Mouse (Mus musculus): ENCODE results near the gene Plekha7. TPM values are rescaled to one million over a fixed set of nuclear protein-coding genes. Genes with fewer than 3 reads are reported as not detected.

The Plekha7 gene
- polyA plus RNA-seq, 1 experiment, result 24.4 TPM

GRCm38 (mm10) chr7:116307099-116307870 is 891 bp downstream of the Plekha7 start:
- DNase-seq, result peak; percentile 8
- 1% methylated on average over 63 of the region's 63 CpGs for WGBS
- Histone ChIP-seq H3K4me3 (ENCODE audit: control insufficient read depth, insufficient read depth, low read length) (peak overlapping the region; percentile 98), H3K27me3 (ENCODE audit: control insufficient read depth, insufficient read depth, low read length) (peaks cover 6% of the 10 kb centered on the region; the same call in 1 of the 2 replicates), H3K36me3 (ENCODE audit: control insufficient read depth, insufficient read depth, low read length) (no peaks in the 10 kb centered on the region), H3K4me1 (replicated peaks; ENCODE audit: control insufficient read depth, insufficient read depth, low read length) (peaks cover 20% of the 10 kb centered on the region), H3K27ac (ENCODE audit: control insufficient read depth, insufficient read depth, low read length) (no peak overlapping the region)
- TF ChIP-seq CTCF (IDR thresholded peaks at IDR 0.05; ENCODE audit: borderline replicate concordance, control insufficient read depth, extremely low read depth, insufficient read depth, low read length, poor library complexity) (no peak), POLR2A (IDR thresholded peaks at IDR 0.05; ENCODE audit: control insufficient read depth, extremely low read depth, insufficient read depth, low read length, poor library complexity) (no peak)

GRCm38 (mm10) chr7:116306601-116307000 is 1.6 kb downstream of the Plekha7 start:
- H3K36me3 ChIP-seq (ENCODE audit: control insufficient read depth, insufficient read depth, low read length), result no peaks in the 10 kb centered on the region
- H3K27ac ChIP-seq (ENCODE audit: control insufficient read depth, insufficient read depth, low read length), result no peak overlapping the region
- TF ChIP-seq POLR2A (IDR thresholded peaks at IDR 0.05; ENCODE audit: control insufficient read depth, extremely low read depth, insufficient read depth, low read length, poor library complexity) (no peak), CTCF (IDR thresholded peaks at IDR 0.05; ENCODE audit: borderline replicate concordance, control insufficient read depth, extremely low read depth, insufficient read depth, low read length, poor library complexity) (no peak)
- peaks cover 20% of the 10 kb centered on the region for H3K4me1 ChIP-seq (replicated peaks; ENCODE audit: control insufficient read depth, insufficient read depth, low read length)
- no peak overlapping the region for H3K4me3 ChIP-seq (ENCODE audit: control insufficient read depth, insufficient read depth, low read length)
- 16% methylated on average over 5 of the region's 5 CpGs for WGBS
- peaks cover 6% of the 10 kb centered on the region; the same call in 1 of the 2 replicates for H3K27me3 ChIP-seq (ENCODE audit: control insufficient read depth, insufficient read depth, low read length)
- DNase-seq, result no peak

- 95% methylated on average over 5 of the region's 5 CpGs for WGBS
- Histone ChIP-seq H3K4me1 (replicated peaks; ENCODE audit: control insufficient read depth, insufficient read depth, low read length) (no peaks in the 10 kb centered on the region), H3K27me3 (ENCODE audit: control insufficient read depth, insufficient read depth, low read length) (no peaks in the 10 kb centered on the region), H3K27ac (ENCODE audit: control insufficient read depth, insufficient read depth, low read length) (no peak overlapping the region), H3K4me3 (ENCODE audit: control insufficient read depth, insufficient read depth, low read length) (no peak overlapping the region), H3K36me3 (ENCODE audit: control insufficient read depth, insufficient read depth, low read length) (no peaks in the 10 kb centered on the region)
- no peak for TF ChIP-seq POLR2A (IDR thresholded peaks at IDR 0.05; ENCODE audit: control insufficient read depth, extremely low read depth, insufficient read depth, low read length, poor library complexity)
- TF ChIP-seq CTCF (IDR thresholded peaks at IDR 0.05; ENCODE audit: borderline replicate concordance, control insufficient read depth, extremely low read depth, insufficient read depth, low read length, poor library complexity), result no peak
- DNase-seq, result no peak
Observed at GRCm38 (mm10) chr7:116301661-116302311, 6.4 kb downstream of the Plekha7 start.

GRCm38 (mm10) chr7:116301144-116301543 is 7.0 kb downstream of the Plekha7 start:
- no peaks in the 10 kb centered on the region for H3K27me3 ChIP-seq (ENCODE audit: control insufficient read depth, insufficient read depth, low read length)
- no peak for DNase-seq
- TF ChIP-seq CTCF (IDR thresholded peaks at IDR 0.05; ENCODE audit: borderline replicate concordance, control insufficient read depth, extremely low read depth, insufficient read depth, low read length, poor library complexity) (no peak), POLR2A (IDR thresholded peaks at IDR 0.05; ENCODE audit: control insufficient read depth, extremely low read depth, insufficient read depth, low read length, poor library complexity) (no peak)
- H3K27ac ChIP-seq (ENCODE audit: control insufficient read depth, insufficient read depth, low read length), result no peak overlapping the region
- no peaks in the 10 kb centered on the region for H3K36me3 ChIP-seq (ENCODE audit: control insufficient read depth, insufficient read depth, low read length)
- H3K4me1 ChIP-seq (replicated peaks; ENCODE audit: control insufficient read depth, insufficient read depth, low read length), result no peaks in the 10 kb centered on the region
- no peak overlapping the region for H3K4me3 ChIP-seq (ENCODE audit: control insufficient read depth, insufficient read depth, low read length)
- 96% methylated on average over 4 of the region's 4 CpGs for WGBS

- WGBS, result 83% methylated on average over 2 of the region's 2 CpGs
- H3K4me1 ChIP-seq (replicated peaks; ENCODE audit: control insufficient read depth, insufficient read depth, low read length), result peaks cover 6% of the 10 kb centered on the region; the same call in 1 of the 2 replicates
- no peak for TF ChIP-seq CTCF (IDR thresholded peaks at IDR 0.05; ENCODE audit: borderline replicate concordance, control insufficient read depth, extremely low read depth, insufficient read depth, low read length, poor library complexity)
- no peak for TF ChIP-seq POLR2A (IDR thresholded peaks at IDR 0.05; ENCODE audit: control insufficient read depth, extremely low read depth, insufficient read depth, low read length, poor library complexity)
- no peak for DNase-seq
- H3K27me3 ChIP-seq (ENCODE audit: control insufficient read depth, insufficient read depth, low read length), result no peaks in the 10 kb centered on the region
- no peak overlapping the region for H3K27ac ChIP-seq (ENCODE audit: control insufficient read depth, insufficient read depth, low read length)
- no peaks in the 10 kb centered on the region for H3K36me3 ChIP-seq (ENCODE audit: control insufficient read depth, insufficient read depth, low read length)
- no peak overlapping the region for H3K4me3 ChIP-seq (ENCODE audit: control insufficient read depth, insufficient read depth, low read length)
Observed at GRCm38 (mm10) chr7:116298851-116299250, 9.3 kb downstream of the Plekha7 start.

- H3K27ac ChIP-seq (ENCODE audit: control insufficient read depth, insufficient read depth, low read length), result no peak overlapping the region
- 86% methylated on average over 10 of the region's 10 CpGs for WGBS
- no peak overlapping the region for H3K4me3 ChIP-seq (ENCODE audit: control insufficient read depth, insufficient read depth, low read length)
- TF ChIP-seq POLR2A (IDR thresholded peaks at IDR 0.05; ENCODE audit: control insufficient read depth, extremely low read depth, insufficient read depth, low read length, poor library complexity) (no peak), CTCF (IDR thresholded peaks at IDR 0.05; ENCODE audit: borderline replicate concordance, control insufficient read depth, extremely low read depth, insufficient read depth, low read length, poor library complexity) (no peak)
- no peaks in the 10 kb centered on the region for H3K36me3 ChIP-seq (ENCODE audit: control insufficient read depth, insufficient read depth, low read length)
- H3K4me1 ChIP-seq (replicated peaks; ENCODE audit: control insufficient read depth, insufficient read depth, low read length), result peaks cover 6% of the 10 kb centered on the region; the same call in 1 of the 2 replicates
- H3K27me3 ChIP-seq (ENCODE audit: control insufficient read depth, insufficient read depth, low read length), result no peaks in the 10 kb centered on the region
- no peak for DNase-seq
Observed at GRCm38 (mm10) chr7:116298389-116298788, 9.8 kb downstream of the Plekha7 start.

All from thymus, adult 2 months (tissue).